Mouse (Mus musculus): ENCODE data around the gene Grap. TPM values are rescaled to one million over a fixed set of nuclear protein-coding genes. Genes with fewer than 3 reads are reported as not detected.
A peak's percentile ranks its signal among the peaks of the same experiment; 100 is the strongest.
"Not testable (repeated sequence)": the region's sequence is repeated elsewhere in the genome, so short reads cannot be mapped to it uniquely, and the experiment has no call there.

The Grap gene
- 1 to 10 TPM; 3.3 to 5.2 (median 4.9) TPM for total RNA-seq (2022)

DNA sequence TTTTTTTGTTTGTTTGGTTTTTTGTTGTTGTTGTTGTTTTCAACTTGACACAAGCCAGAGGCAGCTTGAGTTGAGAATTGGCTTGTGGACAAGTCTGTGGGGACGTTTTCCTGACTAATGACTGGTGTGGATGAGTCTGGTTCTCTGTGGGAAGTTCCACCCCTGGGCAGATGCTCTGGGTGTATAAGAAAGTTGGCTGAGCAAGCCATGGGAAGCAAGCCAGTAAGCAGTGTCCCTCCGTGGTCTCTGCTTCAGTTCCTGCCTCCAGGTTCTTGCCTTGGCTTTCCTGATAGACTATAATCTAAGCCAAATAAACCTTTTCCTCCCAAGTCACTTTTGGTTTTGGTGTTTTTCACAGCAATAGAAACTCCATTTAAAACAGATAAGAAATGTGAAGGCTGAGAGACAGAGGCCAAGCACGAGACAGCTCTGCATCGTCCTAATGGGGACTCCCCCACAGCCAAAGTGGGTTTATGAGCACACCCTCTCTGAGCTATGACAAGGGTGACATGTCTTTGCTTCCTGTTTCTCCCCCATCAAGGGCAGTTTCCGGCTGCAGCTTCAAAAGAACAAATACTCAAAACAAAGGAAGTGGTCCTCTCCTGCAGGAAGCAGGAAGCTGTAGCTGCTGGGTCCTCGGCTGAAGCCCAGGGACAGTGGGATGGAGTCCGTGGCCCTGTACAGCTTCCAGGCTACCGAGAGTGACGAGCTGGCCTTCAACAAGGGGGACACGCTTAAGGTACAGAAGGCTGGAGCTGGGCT is at the start of gene Grap:
Gene Grap, plus strand, starts transcription at position 580 of the 762 bp plus-strand sequence.
- no peak for DNase-seq (ENCODE audit: low spot score in 2 of 2)

- no peak for DNase-seq (ENCODE audit: low spot score in 2 of 2)
Observed at GRCm38 (mm10) chr11:61608072-61608471, 45.0 kb upstream of the Grap start.

DNA sequence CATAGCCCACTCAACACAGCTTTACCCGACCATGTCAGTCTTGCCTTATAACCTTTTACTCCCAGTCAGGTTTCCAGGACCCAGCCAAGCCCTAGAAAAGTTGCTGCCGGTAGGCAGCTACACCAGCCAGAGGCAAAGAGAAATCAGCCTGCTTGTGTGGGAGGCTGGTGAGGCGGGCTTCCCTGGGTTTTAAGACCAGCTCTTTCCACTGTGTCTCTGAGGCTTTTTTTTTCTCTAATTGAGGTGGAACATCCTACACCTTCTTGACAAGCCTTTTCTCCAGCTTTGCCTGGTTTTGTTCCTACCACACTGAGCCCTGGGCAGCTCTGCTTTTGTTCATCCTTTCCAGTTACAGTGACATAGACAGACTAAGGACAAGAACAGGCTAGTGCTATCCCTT is 41.9 kb upstream of the Grap start:
- no peak for DNase-seq (ENCODE audit: low spot score in 2 of 2)

GRCm38 (mm10) chr11:61612116-61612635 is 40.9 kb upstream of the Grap start:
- DNase-seq (ENCODE audit: low spot score in 2 of 2): no peak

- no peak for DNase-seq (ENCODE audit: low spot score in 2 of 2)
Observed at GRCm38 (mm10) chr11:61614401-61614800, 38.7 kb upstream of the Grap start.

DNA sequence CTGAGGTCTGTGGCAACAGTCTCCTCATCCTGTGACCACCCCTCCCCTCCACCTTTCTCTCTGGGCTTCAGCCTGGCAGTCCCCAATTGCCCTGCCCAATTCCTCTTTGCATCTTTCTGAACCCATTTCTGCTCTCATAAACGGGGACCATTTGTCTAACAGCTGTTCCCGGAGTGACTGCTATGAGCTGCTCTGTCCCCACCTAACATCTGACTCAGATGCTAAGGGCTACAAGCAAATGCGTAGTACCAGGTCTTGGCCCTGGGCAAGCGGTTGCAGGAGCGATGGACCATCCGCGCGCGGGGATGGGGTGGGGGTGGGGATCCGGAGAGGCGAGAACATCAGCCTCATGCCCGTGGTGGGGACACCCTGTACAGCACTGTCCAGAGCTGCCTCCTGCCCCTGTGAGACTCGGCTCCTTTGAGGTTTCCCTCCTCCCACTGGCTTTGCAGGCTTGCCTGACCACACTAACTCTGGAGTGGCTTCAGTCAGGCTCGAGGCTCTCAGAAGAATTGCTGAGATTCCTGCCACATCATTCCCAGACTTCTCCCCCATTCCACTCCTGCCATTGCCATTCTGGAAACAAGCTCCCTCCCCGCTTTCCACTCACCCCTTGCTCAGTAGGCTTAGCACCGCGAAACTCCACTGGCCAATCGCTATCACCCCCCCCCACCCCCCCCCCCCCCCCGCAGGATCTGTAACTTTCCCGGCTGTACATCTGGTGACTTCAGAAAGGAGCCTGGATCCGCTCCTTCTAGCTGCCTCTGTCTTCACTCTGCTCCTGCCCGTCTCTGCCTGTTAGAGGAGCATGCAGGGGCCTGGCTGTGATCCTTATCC is 37.2 kb upstream of the Grap start:
- DNase-seq (ENCODE audit: low spot score in 2 of 2): no peak

DNA sequence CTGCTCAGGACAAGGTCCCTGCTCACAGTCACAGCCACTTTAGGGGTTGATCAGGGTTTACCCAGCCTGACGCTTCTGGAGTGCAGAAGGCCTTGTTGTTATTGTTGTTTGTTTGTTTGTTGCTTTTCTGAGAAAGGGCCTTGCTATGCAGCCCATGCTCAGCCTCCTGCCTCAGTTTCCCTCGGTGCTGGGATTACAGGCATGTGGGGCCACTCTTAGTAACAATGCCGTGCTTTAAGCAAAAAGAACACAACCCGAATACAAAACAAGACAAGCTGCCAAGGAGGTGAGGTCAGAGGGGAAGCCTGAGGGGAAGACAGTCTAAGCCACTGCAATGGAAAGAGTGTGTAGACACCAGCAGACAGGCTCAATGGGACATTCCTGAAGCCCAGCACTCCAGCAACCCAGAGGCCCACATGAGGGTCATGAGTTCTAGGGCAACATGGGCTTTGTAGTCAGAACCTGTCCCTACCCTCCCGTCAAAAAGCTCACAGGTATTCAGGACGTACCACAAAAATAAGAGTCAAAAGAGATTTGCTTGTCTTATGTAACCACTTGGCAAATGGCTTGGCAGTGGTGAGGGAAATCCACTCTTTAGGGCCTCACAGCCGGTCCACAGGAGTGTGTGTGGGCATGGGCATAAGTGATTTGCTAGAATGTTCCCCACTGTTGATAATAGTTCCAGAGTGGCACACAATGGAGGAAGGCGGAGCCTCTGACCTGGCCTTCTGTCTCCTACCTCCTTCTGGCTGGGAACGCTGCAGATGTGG is 36.4 kb upstream of the Grap start:
- no peak for DNase-seq (ENCODE audit: low spot score in 2 of 2)

GRCm38 (mm10) chr11:61617293-61617975 is 35.6 kb upstream of the Grap start:
- DNase-seq (ENCODE audit: low spot score in 2 of 2): no peak

GRCm38 (mm10) chr11:61618131-61618530 is 34.9 kb upstream of the Grap start:
- no peak for DNase-seq (ENCODE audit: low spot score in 2 of 2)

- DNase-seq (ENCODE audit: low spot score in 2 of 2): no peak
Observed at GRCm38 (mm10) chr11:61618571-61618970, 34.5 kb upstream of the Grap start.

- DNase-seq (ENCODE audit: low spot score in 2 of 2): no peak
Observed at GRCm38 (mm10) chr11:61619356-61619755, 33.7 kb upstream of the Grap start.

GRCm38 (mm10) chr11:61619791-61620241 is 33.2 kb upstream of the Grap start:
- DNase-seq (ENCODE audit: low spot score in 2 of 2): peak; percentile 35 to 64

- DNase-seq (ENCODE audit: low spot score in 2 of 2): peak; percentile 78 to 79
Observed at GRCm38 (mm10) chr11:61620254-61620670, 32.8 kb upstream of the Grap start.

DNA sequence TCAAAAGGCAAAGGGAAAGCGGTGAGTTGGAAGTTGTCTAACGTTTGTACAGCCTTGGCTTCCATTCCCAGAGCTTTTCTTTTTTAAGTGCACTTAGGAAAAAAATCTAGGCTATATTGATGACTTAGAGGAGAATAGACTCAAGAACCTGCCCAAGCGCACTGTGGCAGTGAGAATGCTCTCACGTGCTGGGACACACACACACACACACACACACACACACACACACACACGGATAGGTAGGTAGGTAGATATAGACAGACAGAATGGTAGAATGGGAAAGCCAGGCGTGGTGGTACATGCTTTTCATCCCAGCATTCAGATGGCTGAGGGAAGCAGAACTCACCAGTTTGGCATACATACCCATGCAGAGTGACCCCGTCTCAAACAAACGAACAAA is 32.3 kb upstream of the Grap start:
- no peak for DNase-seq (ENCODE audit: low spot score in 2 of 2)

DNA sequence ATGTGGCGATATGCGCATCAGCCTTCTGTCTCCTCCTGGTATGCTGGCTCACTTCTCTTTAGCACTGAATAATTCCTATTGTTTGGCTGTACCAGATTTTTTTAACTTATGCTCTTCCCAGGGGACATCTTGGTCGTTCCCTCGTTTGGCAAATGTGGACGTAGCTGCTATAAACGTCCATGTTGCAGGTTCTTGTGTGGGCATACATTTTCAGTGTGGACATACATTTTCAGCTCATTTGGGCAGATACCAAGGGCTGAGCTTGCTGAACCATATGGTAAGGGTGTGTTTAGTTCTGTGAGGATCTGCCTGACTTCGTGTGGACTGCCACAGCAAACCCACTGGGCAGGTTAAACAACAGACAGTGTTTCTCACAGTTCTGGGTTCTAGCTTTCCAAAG is 27.9 kb upstream of the Grap start:
- peak in 1 of 2 experiments; percentile 75 for DNase-seq (ENCODE audit: low spot score in 2 of 2)

DNA sequence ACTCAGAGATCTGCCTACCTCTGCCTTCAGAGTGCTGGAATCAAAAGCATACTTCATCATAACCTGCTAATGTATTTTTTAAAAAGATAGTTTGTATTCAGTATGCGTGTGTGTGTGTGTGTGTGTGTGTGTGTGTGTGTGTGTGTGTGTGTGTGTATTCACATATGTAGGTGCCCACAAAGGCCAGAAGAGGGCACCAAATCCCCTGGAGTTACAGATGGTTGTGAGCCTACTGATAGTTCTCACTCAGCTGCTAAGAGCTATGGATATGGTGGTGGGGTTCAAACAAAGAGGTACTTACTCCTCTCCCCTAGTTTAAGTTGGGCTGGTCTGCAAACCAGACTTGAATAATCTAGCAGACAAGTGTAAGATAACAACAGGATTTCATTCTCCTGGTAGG is 26.6 kb upstream of the Grap start:
- no peak for DNase-seq (ENCODE audit: low spot score in 2 of 2)

GRCm38 (mm10) chr11:61629621-61630020 is 23.4 kb upstream of the Grap start:
- DNase-seq (ENCODE audit: low spot score in 2 of 2): no peak

DNA sequence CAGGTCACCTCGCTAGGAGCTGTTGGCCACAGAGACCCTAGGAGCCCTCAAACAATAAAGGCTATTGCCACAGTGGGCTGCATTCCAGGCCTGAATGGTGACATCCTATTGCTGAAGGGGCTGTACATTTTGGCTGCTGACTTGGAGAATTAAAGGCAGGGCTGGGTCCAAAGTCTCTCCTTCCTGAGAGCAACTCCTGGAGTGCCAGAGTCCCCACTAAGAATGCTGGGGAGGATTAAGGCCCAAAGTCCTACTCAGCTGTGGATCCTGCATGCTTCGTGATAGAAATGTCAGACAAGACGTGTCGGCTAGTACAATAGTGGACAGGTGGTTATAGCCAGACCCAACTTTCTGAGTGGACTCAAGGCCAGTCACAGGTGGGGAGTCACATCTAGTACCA is 16.8 kb upstream of the Grap start:
- not testable (repeated sequence) for DNase-seq (ENCODE audit: low spot score in 2 of 2)

DNA sequence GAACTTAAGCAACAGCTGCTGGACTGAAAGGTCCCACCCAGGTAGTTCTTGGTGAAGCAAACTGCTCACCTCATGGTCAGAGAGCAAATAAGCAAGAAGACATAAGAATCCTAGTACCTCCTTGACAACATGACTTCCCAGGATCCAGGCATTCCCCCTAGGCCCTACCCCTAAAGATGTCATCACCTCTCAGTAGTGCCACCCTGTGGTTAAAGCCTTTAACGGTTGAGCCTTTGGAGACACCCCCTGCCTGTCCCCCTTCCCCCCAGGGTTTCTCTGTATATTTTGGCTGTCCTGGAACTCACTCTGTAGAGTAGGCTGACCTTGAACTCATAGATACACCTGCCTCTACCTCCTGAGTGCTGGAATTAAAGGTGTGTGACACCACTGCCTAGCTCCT is 15.7 kb upstream of the Grap start:
- DNase-seq (ENCODE audit: low spot score in 2 of 2): no peak

- DNase-seq (ENCODE audit: low spot score in 2 of 2): no peak
Observed at GRCm38 (mm10) chr11:61637856-61638255, 15.2 kb upstream of the Grap start.

Measured in left cerebral cortex, adult 8-10 months (tissue).